Mouse (Mus musculus): ENCODE measurements around the gene Ifit3b.
"Not testable (repeated sequence)": the region's sequence is repeated elsewhere in the genome, so short reads cannot be mapped to it uniquely, and the experiment has no call there.

Ifit3b gene

DNA sequence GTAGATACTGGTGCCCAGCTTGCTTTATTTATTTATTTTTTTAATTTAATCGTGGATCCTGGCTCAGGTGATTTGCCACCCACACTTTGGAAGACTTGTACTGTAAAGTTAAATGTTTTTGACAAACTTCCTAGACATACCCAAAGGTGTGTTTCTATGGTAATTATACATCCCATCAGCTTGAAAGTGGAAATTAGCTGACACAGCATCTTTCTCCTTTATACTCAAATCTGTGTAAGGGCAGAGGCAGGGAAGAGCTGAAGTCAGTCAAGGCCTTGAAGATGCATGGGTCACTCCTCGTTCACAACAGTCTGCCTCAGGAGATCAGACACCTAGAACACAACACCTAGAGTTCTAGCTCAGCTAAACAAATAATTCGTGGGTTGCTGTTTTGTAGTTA is 2.3 kb downstream of the Ifit3b start:
- not testable (repeated sequence) for DNase-seq (ENCODE audit: low read depth)

DNA sequence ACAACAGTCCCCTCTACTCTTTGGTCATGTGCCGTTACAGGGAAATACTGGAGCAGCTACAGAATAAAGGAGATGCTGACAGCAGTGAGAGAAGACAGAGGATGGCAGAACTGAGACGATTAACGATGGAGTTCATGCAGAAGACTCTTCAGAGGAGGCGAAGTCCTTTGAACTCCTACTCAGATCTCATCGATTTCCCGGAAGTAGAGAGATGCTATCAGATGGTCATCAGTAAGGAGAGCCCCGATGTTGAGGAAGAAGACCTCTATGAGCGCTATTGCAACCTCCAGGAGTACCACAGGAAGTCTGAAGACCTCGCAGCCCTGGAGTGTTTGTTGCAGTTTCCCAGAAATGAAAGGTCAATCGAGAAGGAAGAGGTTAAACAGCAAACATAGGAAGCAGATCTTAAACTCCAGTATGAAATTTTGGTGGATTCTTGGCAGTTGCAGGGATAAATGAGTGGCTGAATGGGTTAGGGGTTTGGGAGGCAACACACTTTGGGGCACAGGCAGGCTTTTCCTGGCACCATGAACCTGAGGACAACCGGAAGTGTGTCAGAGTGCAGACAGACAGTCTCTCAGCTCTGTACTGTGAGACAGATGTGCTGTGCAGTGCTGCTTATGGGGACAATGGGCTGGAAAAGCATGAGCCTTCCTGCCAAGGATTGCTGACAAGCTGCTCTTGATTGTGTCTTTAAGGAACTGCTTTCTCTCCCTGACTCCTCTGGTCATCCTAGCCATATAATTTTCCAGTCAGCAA is 4.7 kb downstream of the Ifit3b start:
- not testable (repeated sequence) for DNase-seq (ENCODE audit: low read depth)

GRCm38 (mm10) chr19:34620871-34621270 is 13.1 kb downstream of the Ifit3b start:
- DNase-seq (ENCODE audit: low read depth): no peak

DNA sequence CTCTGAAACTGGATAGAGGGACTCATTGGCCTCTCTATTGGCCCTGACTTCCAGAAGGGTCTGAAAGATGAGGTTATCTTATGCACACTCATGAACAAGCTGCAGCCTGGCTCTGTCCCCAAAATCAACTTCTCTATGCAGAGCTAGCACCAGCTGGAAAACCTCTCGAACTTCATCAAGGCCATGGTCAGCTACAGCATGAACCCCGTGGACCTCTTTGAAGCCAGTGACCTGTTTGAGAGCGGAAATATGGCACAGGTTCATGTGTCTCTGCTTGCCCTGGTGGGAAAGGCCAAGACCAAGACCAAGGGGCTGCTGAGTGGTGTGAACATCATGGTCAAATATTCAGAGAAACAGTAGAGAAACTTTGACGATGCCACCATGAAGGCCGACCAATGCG is 16.0 kb downstream of the Ifit3b start:
- DNase-seq (ENCODE audit: low read depth): no peak

DNA sequence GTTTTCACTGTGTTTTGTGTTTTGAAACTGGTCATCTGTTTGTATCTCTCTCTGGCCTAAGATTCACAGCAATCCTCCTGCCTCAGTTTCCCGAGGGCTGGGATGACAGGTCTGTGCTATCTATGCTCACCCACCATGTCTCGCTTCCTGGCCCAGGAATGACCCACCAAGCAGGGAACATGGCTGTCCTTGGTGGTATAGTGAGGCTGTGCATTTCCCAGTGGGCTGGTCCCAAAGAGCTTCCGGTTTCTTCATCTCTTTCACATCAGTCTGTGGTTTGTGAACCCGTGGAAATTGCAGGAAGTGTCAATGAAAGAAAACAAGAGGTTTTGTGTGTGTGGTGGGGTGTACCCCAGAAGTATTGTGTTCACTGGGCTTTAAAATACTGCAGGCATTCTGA is 16.9 kb downstream of the Ifit3b start:
- DNase-seq (ENCODE audit: low read depth): no peak

DNA sequence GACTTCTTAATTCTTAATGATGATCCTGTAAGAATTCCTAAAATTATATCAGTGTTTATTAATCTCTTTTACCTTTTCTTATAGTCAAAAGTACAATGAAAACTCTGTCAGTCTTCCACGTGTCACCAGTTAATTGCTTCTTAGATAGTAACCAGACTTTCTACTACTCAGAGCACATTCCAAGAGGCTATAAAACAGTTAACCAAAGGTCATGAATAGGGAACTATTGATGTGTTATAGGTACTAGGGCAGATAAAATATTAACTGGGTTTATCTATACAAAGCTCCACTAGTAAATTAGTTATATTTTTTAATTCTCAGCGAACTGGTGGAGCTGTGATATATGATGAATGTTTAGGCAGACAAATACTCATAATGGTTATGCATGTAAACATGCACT is 19.7 kb downstream of the Ifit3b start:
- DNase-seq (ENCODE audit: low read depth): no peak

- no peak for DNase-seq (ENCODE audit: low read depth)
Observed at GRCm38 (mm10) chr19:34631487-34631886, 23.7 kb downstream of the Ifit3b start.

- no peak for DNase-seq (ENCODE audit: low read depth)
Observed at GRCm38 (mm10) chr19:34633484-34633883, 25.7 kb downstream of the Ifit3b start.

GRCm38 (mm10) chr19:34636933-34637557 is 29.3 kb downstream of the Ifit3b start:
- DNase-seq (ENCODE audit: low read depth): peak; percentile 89

GRCm38 (mm10) chr19:34640623-34641022 is 32.9 kb downstream of the Ifit3b start, which contains the start of the genes Ifit1bl2 and Ifit1:
Gene Ifit1bl2, minus strand, starts transcription at chr19:34640743.
Gene Ifit1, plus strand, starts transcription at chr19:34640871.
- peak; percentile 75 for DNase-seq (ENCODE audit: low read depth)

- no peak for DNase-seq (ENCODE audit: low read depth)
Observed at GRCm38 (mm10) chr19:34642616-34643015, 34.8 kb downstream of the Ifit3b start.

- DNase-seq (ENCODE audit: low read depth): not testable (repeated sequence)
Observed at GRCm38 (mm10) chr19:34647630-34648029, 39.9 kb downstream of the Ifit3b start.

- no peak for DNase-seq (ENCODE audit: low read depth)
Observed at GRCm38 (mm10) chr19:34650276-34650675, 42.5 kb downstream of the Ifit3b start.

DNA sequence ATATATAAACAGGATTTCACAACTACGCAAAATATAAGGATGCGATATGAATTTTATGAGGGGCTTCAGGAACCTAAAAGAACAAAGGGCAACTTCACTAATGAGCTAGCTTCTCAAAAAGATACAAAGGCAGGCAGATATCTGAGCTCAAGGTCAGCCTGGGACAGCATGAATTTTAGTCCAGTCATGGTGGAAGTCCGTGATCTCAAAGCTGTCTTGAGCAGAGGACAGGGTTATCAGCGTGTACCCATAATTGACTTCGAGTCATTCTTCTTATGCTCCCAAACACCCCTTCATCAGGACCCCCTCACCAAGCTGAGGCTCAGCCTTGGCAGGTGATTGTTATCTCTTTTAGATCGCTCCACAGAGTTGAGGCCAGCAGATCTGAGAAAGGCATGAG is 43.2 kb downstream of the Ifit3b start:
- DNase-seq (ENCODE audit: low read depth): no peak

DNA sequence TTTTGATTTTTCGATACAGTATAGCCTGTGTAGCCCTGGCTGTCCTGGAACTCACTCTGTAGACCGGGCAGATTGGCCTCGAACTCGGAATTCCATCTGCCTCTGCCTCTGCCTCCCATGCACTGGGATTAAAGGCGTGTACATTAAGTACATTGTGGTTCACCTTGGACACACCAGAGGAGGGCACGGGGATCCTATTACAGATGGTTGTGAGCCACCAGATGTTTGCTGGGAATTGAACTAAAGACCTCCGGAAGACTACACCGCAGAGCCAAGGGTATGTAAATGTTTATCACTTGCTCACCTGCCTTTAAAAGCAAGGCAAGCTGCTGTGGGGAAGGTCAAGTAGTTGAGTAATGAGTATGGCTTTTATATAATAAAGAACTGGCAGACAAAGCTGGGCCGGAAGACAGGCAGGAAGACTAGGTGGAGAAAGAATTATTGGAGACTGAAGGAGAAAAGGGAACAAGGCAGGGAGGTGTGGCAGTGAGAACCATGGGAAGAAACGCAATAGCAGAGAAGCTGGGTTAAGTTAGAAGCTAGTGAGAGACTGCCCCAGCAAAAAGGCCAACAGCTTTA is 47.5 kb downstream of the Ifit3b start:
- DNase-seq (ENCODE audit: low read depth): no peak

- no peak for DNase-seq (ENCODE audit: low read depth)
Observed at GRCm38 (mm10) chr19:34656511-34657298, 48.9 kb downstream of the Ifit3b start.

- peak; percentile 95 for DNase-seq (ENCODE audit: low read depth)
Observed at GRCm38 (mm10) chr19:34662067-34662507, 54.3 kb downstream of the Ifit3b start.

DNA sequence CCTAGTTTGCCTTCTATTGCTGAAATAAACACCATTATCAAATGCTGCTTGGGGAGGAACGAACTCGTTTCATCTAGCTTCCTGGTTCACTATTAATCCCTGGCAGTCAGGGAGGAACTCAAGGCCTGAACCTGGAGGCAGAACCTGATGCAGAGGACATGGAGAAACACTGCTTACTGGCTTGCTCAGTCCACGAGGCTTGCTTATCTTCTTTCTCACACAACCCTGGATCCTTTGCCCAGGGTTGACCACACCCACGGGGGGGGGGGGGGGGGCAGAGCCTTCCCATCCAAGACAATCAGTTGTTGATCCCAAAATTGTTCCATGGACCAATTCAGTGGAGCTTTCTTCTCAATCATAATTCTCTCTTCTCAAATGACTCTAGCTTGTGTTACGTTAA is 55.0 kb downstream of the Ifit3b start:
- DNase-seq (ENCODE audit: low read depth): no peak

Data from NIH3T3 (cell line).